Mouse (Mus musculus) embryonic facial prominence, embryonic 13.5 days (tissue): ENCODE results near the gene Creb3l2. TPM values are rescaled to one million over a fixed set of nuclear protein-coding genes. Genes with fewer than 3 reads are reported as not detected.
A peak's percentile ranks its signal among the peaks of the same experiment; 100 is the strongest.

ENCODE experiments used
- ATAC-seq: fragments of 200-750 bp; cut with Nextera tagmentation; 2 replicates; pipeline ENCODE4 v1.8.0; 2017; ENCODE audit warnings: low read depth; ENCODE audit not compliant: insufficient number of reproducible peaks, insufficient read depth, low FRiP score, low TSS enrichment
- H3K27ac ChIP-seq: fragments of 300-500 bp; sonication (generic); 2 replicates; pipeline ENCODE4 v1.5.1; 2015; ENCODE audit warnings: moderate library complexity, mild to moderate bottlenecking, inconsistent platforms
- H3K27me3 ChIP-seq: fragments of 300-500 bp; sonication (generic); 2 replicates; pipeline ENCODE4 v1.6.1; 2015; ENCODE audit warnings: mild to moderate bottlenecking, inconsistent platforms
- H3K36me3 ChIP-seq: fragments of 300-500 bp; sonication (generic); 2 replicates; pipeline ENCODE4 v1.6.1; 2015; ENCODE audit warnings: mild to moderate bottlenecking, inconsistent platforms
- H3K4me1 ChIP-seq: fragments of 300-500 bp; sonication (generic); 2 replicates; pipeline ENCODE4 v1.6.1; 2015; ENCODE audit warnings: inconsistent platforms
- H3K4me2 ChIP-seq: fragments of 300-500 bp; sonication (generic); 2 replicates; pipeline ENCODE4 v1.6.1; 2015; ENCODE audit warnings: moderate library complexity, mild to moderate bottlenecking, inconsistent platforms
- H3K4me3 ChIP-seq: fragments of 300-500 bp; sonication (generic); 2 replicates; pipeline ENCODE4 v1.5.1; 2015; ENCODE audit warnings: mild to moderate bottlenecking, inconsistent platforms
- H3K9ac ChIP-seq: fragments of 300-500 bp; sonication (generic); 2 replicates; pipeline ENCODE4 v1.6.1; 2015; ENCODE audit warnings: mild to moderate bottlenecking, inconsistent platforms
- H3K9me3 ChIP-seq: fragments of 300-500 bp; sonication (generic); 2 replicates; pipeline ENCODE4 v1.6.1; 2016; ENCODE audit warnings: inconsistent platforms
- WGBS: fragments of 180-500 bp; shearing (Covaris S2); methylation state at CpG from one replicate; pipeline ENCODE4 v1.1.7; 2015; ENCODE audit warnings: mixed read lengths; 5-methylcytosine and 5-hydroxymethylcytosine counted together
- polyA plus RNA-seq: library from polyadenylated mRNA; unstranded; fragments of >200 nt; fragmentation: Nextera tagmentation; extraction: Ambion mirVana; gene quantifications from 2 replicates; pipeline ENCODE4 v1.2.1, GENCODE M21; 2015

Gene Creb3l2
- polyA plus RNA-seq, 1 experiment from 2014 or later: 26.9 TPM

GRCm38 (mm10) chr6:37406903-37407302 is 35.0 kb downstream of the Creb3l2 start:
- no peak for ATAC-seq
- Histone ChIP-seq H3K4me1 (peaks cover 36% of the 10 kb centered on the region), H3K36me3 (no peaks in the 10 kb centered on the region), H3K27ac (no peak overlapping the region), H3K9ac (no peak overlapping the region), H3K9me3 (no peaks in the 10 kb centered on the region), H3K4me2 (no peak overlapping the region), H3K4me3 (no peak overlapping the region), H3K27me3 (no peaks in the 10 kb centered on the region)
- WGBS: 87% methylated on average over 6 of the region's 6 CpGs

GRCm38 (mm10) chr6:37406018-37406417 is 35.9 kb downstream of the Creb3l2 start:
- H3K9ac ChIP-seq: no peak overlapping the region
- no peaks in the 10 kb centered on the region for H3K27me3 ChIP-seq
- H3K27ac ChIP-seq: no peak overlapping the region
- H3K4me1 ChIP-seq: peaks cover 37% of the 10 kb centered on the region
- H3K9me3 ChIP-seq: no peaks in the 10 kb centered on the region
- no peaks in the 10 kb centered on the region for H3K36me3 ChIP-seq
- ATAC-seq: no peak
- 80% methylated on average over 10 of the region's 10 CpGs for WGBS
- no peak overlapping the region for H3K4me3 ChIP-seq
- no peak overlapping the region for H3K4me2 ChIP-seq

- Histone ChIP-seq H3K9ac (no peak overlapping the region), H3K4me3 (no peak overlapping the region), H3K36me3 (no peaks in the 10 kb centered on the region), H3K4me2 (no peak overlapping the region), H3K9me3 (no peaks in the 10 kb centered on the region), H3K4me1 (peaks cover 41% of the 10 kb centered on the region), H3K27me3 (no peaks in the 10 kb centered on the region), H3K27ac (peak overlapping the region; percentile 28; the same call in 1 of the 2 replicates)
- ATAC-seq: no peak
- WGBS: 39% methylated on average over 3 of the region's 3 CpGs
Observed at GRCm38 (mm10) chr6:37404325-37404724, 37.6 kb downstream of the Creb3l2 start.

GRCm38 (mm10) chr6:37401928-37402327 is 40.0 kb downstream of the Creb3l2 start:
- no peak overlapping the region for H3K9ac ChIP-seq
- H3K4me1 ChIP-seq: peaks cover 38% of the 10 kb centered on the region
- H3K4me2 ChIP-seq: no peak overlapping the region
- WGBS: 45% methylated on average over 7 of the region's 7 CpGs
- H3K27ac ChIP-seq: no peak overlapping the region
- no peak for ATAC-seq
- no peaks in the 10 kb centered on the region for H3K27me3 ChIP-seq
- no peak overlapping the region for H3K4me3 ChIP-seq
- H3K9me3 ChIP-seq: no peaks in the 10 kb centered on the region
- H3K36me3 ChIP-seq: peaks cover 4% of the 10 kb centered on the region

- peaks cover 38% of the 10 kb centered on the region for H3K4me1 ChIP-seq
- no peak for ATAC-seq
Observed at GRCm38 (mm10) chr6:37400866-37401525, 41.0 kb downstream of the Creb3l2 start.

GRCm38 (mm10) chr6:37400167-37400566 is 41.8 kb downstream of the Creb3l2 start:
- no peak for ATAC-seq
- H3K36me3 ChIP-seq: peaks cover 4% of the 10 kb centered on the region
- no peak overlapping the region for H3K4me3 ChIP-seq
- H3K9ac ChIP-seq: no peak overlapping the region
- no peak overlapping the region for H3K4me2 ChIP-seq
- 93% methylated on average over 4 of the region's 4 CpGs for WGBS
- no peaks in the 10 kb centered on the region for H3K9me3 ChIP-seq
- H3K27me3 ChIP-seq: no peaks in the 10 kb centered on the region
- H3K4me1 ChIP-seq: peaks cover 41% of the 10 kb centered on the region
- no peak overlapping the region for H3K27ac ChIP-seq

More at GRCm38 (mm10) chr6:37400866-37401525, 41.0 kb downstream of the Creb3l2 start:
- Histone ChIP-seq H3K27ac (no peak overlapping the region; the same call in 1 of the 2 replicates), H3K36me3 (peaks cover 4% of the 10 kb centered on the region), H3K27me3 (no peaks in the 10 kb centered on the region), H3K9ac (no peak overlapping the region), H3K4me3 (no peak overlapping the region), H3K9me3 (no peaks in the 10 kb centered on the region), H3K4me2 (no peak overlapping the region)
- 82% methylated on average over 11 of the region's 11 CpGs for WGBS

GRCm38 (mm10) chr6:37398943-37399342 is 43.0 kb downstream of the Creb3l2 start:
- Histone ChIP-seq H3K27me3 (no peaks in the 10 kb centered on the region), H3K9me3 (no peaks in the 10 kb centered on the region), H3K9ac (no peak overlapping the region), H3K4me2 (no peak overlapping the region), H3K4me1 (peaks cover 39% of the 10 kb centered on the region), H3K36me3 (peaks cover 4% of the 10 kb centered on the region), H3K27ac (no peak overlapping the region), H3K4me3 (no peak overlapping the region)
- 63% methylated on average over 10 of the region's 10 CpGs for WGBS
- no peak; the same call in 1 of the 2 replicates for ATAC-seq

- no peaks in the 10 kb centered on the region for H3K9me3 ChIP-seq
- H3K4me1 ChIP-seq: peaks cover 40% of the 10 kb centered on the region
- no peak overlapping the region for H3K27ac ChIP-seq
- H3K27me3 ChIP-seq: no peaks in the 10 kb centered on the region
- H3K4me3 ChIP-seq: no peak overlapping the region
- 91% methylated on average over 9 of the region's 9 CpGs for WGBS
- H3K36me3 ChIP-seq: peaks cover 4% of the 10 kb centered on the region
- no peak overlapping the region for H3K4me2 ChIP-seq
- no peak overlapping the region for H3K9ac ChIP-seq
- no peak for ATAC-seq
Observed at GRCm38 (mm10) chr6:37397973-37398372, 44.0 kb downstream of the Creb3l2 start.

- Histone ChIP-seq H3K27me3 (no peaks in the 10 kb centered on the region), H3K4me1 (peaks cover 44% of the 10 kb centered on the region), H3K27ac (no peak overlapping the region), H3K4me3 (no peak overlapping the region), H3K4me2 (no peak overlapping the region), H3K36me3 (peaks cover 4% of the 10 kb centered on the region), H3K9me3 (no peaks in the 10 kb centered on the region), H3K9ac (no peak overlapping the region)
- 97% methylated on average over 4 of the region's 4 CpGs for WGBS
- ATAC-seq: no peak
Observed at GRCm38 (mm10) chr6:37397254-37397653, 44.7 kb downstream of the Creb3l2 start.

GRCm38 (mm10) chr6:37396127-37396526 is 45.8 kb downstream of the Creb3l2 start:
- Histone ChIP-seq H3K36me3 (peaks cover 4% of the 10 kb centered on the region), H3K9me3 (no peaks in the 10 kb centered on the region), H3K27me3 (no peaks in the 10 kb centered on the region), H3K4me1 (peaks cover 41% of the 10 kb centered on the region), H3K4me2 (no peak overlapping the region), H3K4me3 (no peak overlapping the region), H3K27ac (no peak overlapping the region), H3K9ac (no peak overlapping the region)
- WGBS: 85% methylated on average over 4 of the region's 4 CpGs
- ATAC-seq: no peak

GRCm38 (mm10) chr6:37393263-37393662 is 48.7 kb downstream of the Creb3l2 start:
- ATAC-seq: no peak
- Histone ChIP-seq H3K4me3 (no peak overlapping the region), H3K9ac (peak overlapping the region; percentile 1; the same call in 1 of the 2 replicates), H3K27me3 (no peaks in the 10 kb centered on the region), H3K27ac (no peak overlapping the region; the same call in 1 of the 2 replicates), H3K9me3 (no peaks in the 10 kb centered on the region), H3K4me2 (no peak overlapping the region), H3K36me3 (0 out of 2 replicates have a peak, but pooled peaks cover 5% of the 10 kb centered on the region), H3K4me1 (peaks cover 30% of the 10 kb centered on the region)
- WGBS: 32% methylated on average over 6 of the region's 6 CpGs

GRCm38 (mm10) chr6:37392262-37392661 is 49.7 kb downstream of the Creb3l2 start:
- H3K36me3 ChIP-seq: 0 out of 2 replicates have a peak, but pooled peaks cover 5% of the 10 kb centered on the region
- H3K27me3 ChIP-seq: no peaks in the 10 kb centered on the region
- no peak overlapping the region for H3K9ac ChIP-seq
- WGBS: 76% methylated on average over 6 of the region's 6 CpGs
- no peak for ATAC-seq
- no peak overlapping the region for H3K27ac ChIP-seq
- H3K4me1 ChIP-seq: peaks cover 30% of the 10 kb centered on the region
- H3K9me3 ChIP-seq: no peaks in the 10 kb centered on the region
- H3K4me2 ChIP-seq: no peak overlapping the region
- no peak overlapping the region for H3K4me3 ChIP-seq
